Mouse (Mus musculus) intestine, postnatal 0 days (tissue): ENCODE data around the gene Olfr1330. TPM values are rescaled to one million over a fixed set of nuclear protein-coding genes. Genes with fewer than 3 reads are reported as not detected.

Experiments used
- ATAC-seq: fragments of 200-750 bp; cut with Nextera tagmentation; 2 replicates; pipeline ENCODE4 v1.8.0; 2017; ENCODE audit warnings: mild to moderate bottlenecking, moderate TSS enrichment, moderate library complexity
- H3K27ac ChIP-seq: fragments of 300-500 bp; sonication (generic); 2 replicates; pipeline ENCODE4 v1.5.1; 2014; ENCODE audit warnings: mild to moderate bottlenecking, low read depth, low read length, moderate library complexity
- H3K27me3 ChIP-seq: fragments of 300-500 bp; sonication (generic); replicated peaks from 2 replicates; pipeline ENCODE4 v1.6.1; 2014; ENCODE audit warnings: low read length, mixed read lengths; ENCODE audit not compliant: control insufficient read depth, insufficient read depth
- H3K36me3 ChIP-seq: fragments of 300-500 bp; sonication (generic); 2 replicates; pipeline ENCODE4 v1.6.1; 2014; ENCODE audit warnings: mild to moderate bottlenecking, moderate library complexity; ENCODE audit not compliant: control insufficient read depth, insufficient read depth
- H3K4me1 ChIP-seq: fragments of 300-500 bp; sonication (generic); replicated peaks from 2 replicates; pipeline ENCODE4 v1.6.1; 2014; ENCODE audit warnings: antibody characterized with exemption, low read length, mixed read lengths; ENCODE audit not compliant: control insufficient read depth, insufficient read depth
- H3K4me2 ChIP-seq: fragments of 300-500 bp; sonication (generic); replicated peaks from 2 replicates; pipeline ENCODE4 v1.6.1; 2014; ENCODE audit warnings: low read depth, mild to moderate bottlenecking, moderate library complexity
- H3K4me3 ChIP-seq: fragments of 300-500 bp; sonication (generic); 2 replicates; pipeline ENCODE4 v1.5.1; 2014; ENCODE audit warnings: low read depth, low read length
- H3K9ac ChIP-seq: fragments of 300-500 bp; sonication (generic); 2 replicates; pipeline ENCODE4 v1.6.1; 2014; ENCODE audit warnings: mild to moderate bottlenecking, low read depth, low read length
- H3K9me3 ChIP-seq: fragments of 300-500 bp; sonication (generic); 2 replicates; pipeline ENCODE4 v1.6.1; 2016; ENCODE audit warnings: mixed run types; ENCODE audit not compliant: control insufficient read depth
- CTCF ChIP-seq: sonication (generic); IDR thresholded peaks from 2 replicates; pipeline ENCODE4 v1.5.1; 2016; ENCODE audit warnings: low read depth, mild to moderate bottlenecking, control low read depth, antibody characterized with exemption, moderate library complexity
- WGBS: fragments of 180-500 bp; shearing (Covaris S2); extraction: QIAGEN DNeasy Blood & Tissue Kit; methylation state at CpG from one replicate; pipeline ENCODE4 v1.1.7; 2014; 5-methylcytosine and 5-hydroxymethylcytosine counted together
- polyA plus RNA-seq: library from polyadenylated mRNA; unstranded; fragments of >200 nt; fragmentation: Nextera tagmentation; extraction: Ambion mirVana; gene quantifications from 2 replicates; pipeline ENCODE4 v1.2.1, GENCODE M21; 2015

Gene Olfr1330
- polyA plus RNA-seq, 1 experiment from 2014 or later = not detected

GRCm38 (mm10) chr4:118938512-118938911 lies 50.1 kb downstream of the Olfr1330 start, which contains the start of gene Olfr1328:
Gene Olfr1328 (minus strand): TSS chr4:118938612.
- Histone ChIP-seq H3K4me1 (no peaks in the 10 kb centered on the region), H3K9ac (no peak within 1 kb of the TSS), H3K4me2 (no peak within 1 kb of the TSS), H3K4me3 (no peak within 1 kb of the TSS), H3K27me3 (no peaks in the 10 kb centered on the region), H3K9me3 (no peaks in the 10 kb centered on the region), H3K36me3 (no peaks in the 10 kb centered on the region), H3K27ac (no peak within 1 kb of the TSS)
- 64% methylated on average over 2 of the region's 2 CpGs for WGBS
- no peak for ATAC-seq
- TF ChIP-seq CTCF = no peak

Other genes with a start within 250 kb of the Olfr1330 start
- gene Olfr62, start 229.6 kb upstream of the Olfr1330 start, polyA plus RNA-seq = not detected in 2 replicates
- not detected in 2 replicates for gene Olfr1342, start 195.8 kb upstream of the Olfr1330 start, polyA plus RNA-seq
- gene Olfr1341, start 185.1 kb upstream of the Olfr1330 start, polyA plus RNA-seq = not detected in 2 replicates
- gene Olfr1340, start 168.5 kb upstream of the Olfr1330 start, polyA plus RNA-seq = not detected in 2 replicates
- gene Olfr1339, start 156.4 kb upstream of the Olfr1330 start, polyA plus RNA-seq = not detected in 2 replicates
- gene Olfr1338, start 129.9 kb upstream of the Olfr1330 start, polyA plus RNA-seq = not detected in 2 replicates
- not detected in 2 replicates for gene Olfr1337, start 106.0 kb upstream of the Olfr1330 start, polyA plus RNA-seq
- gene Olfr1335, start 78.7 kb upstream of the Olfr1330 start, polyA plus RNA-seq = not detected in 2 replicates
- gene Olfr1333, start 52.3 kb upstream of the Olfr1330 start, polyA plus RNA-seq = not detected in 2 replicates
- gene Olfr1331, start 23.9 kb upstream of the Olfr1330 start, polyA plus RNA-seq = not detected in 2 replicates
- not detected in 2 replicates for gene Olfr1329, start 28.9 kb downstream of the Olfr1330 start, polyA plus RNA-seq
- not detected in 2 replicates for gene Olfr1328, start 50.0 kb downstream of the Olfr1330 start, polyA plus RNA-seq
- gene Lao1, start 73.0 kb downstream of the Olfr1330 start, polyA plus RNA-seq = 0.08 and 0.13 TPM in 2 replicates
- 18.1 and 19.0 TPM in 2 replicates for gene Slc2a1, start 220.1 kb downstream of the Olfr1330 start, polyA plus RNA-seq